Mouse (Mus musculus): ENCODE measurements around the gene Dusp1. TPM values are rescaled to one million over a fixed set of nuclear protein-coding genes. Genes with fewer than 3 reads are reported as not detected.

The Dusp1 gene
- total RNA-seq, 2 experiments from 2014 or later: 73.0 to 89.6 TPM

- H3K4me3 ChIP-seq: no peak overlapping the region
- TF ChIP-seq CTCF (IDR thresholded peaks at IDR 0.05): no peak
- peak overlapping the region; percentile 89 for H3K27ac ChIP-seq
- intact Hi-C loops (cut with DNase I): loop anchor here (2.0 kb wide), 1 partner anchor 20 kb away; no protein-coding TSS in a partner anchor
- DNase-seq: peak; percentile 18
Measured at GRCm38 (mm10) chr17:26528751-26529150, 33.2 kb downstream of the Dusp1 start.

- intact Hi-C loops (cut with DNase I): no loop called here
- no peak for TF ChIP-seq CTCF (IDR thresholded peaks at IDR 0.05)
- DNase-seq: peak; percentile 11
- Histone ChIP-seq H3K27ac (peak overlapping the region; percentile 89; the same call in 1 of the 2 replicates), H3K4me3 (no peak overlapping the region)
Measured at GRCm38 (mm10) chr17:26527291-26527690, 34.6 kb downstream of the Dusp1 start.

- H3K4me3 ChIP-seq: no peak overlapping the region
- peak; percentile 80 for DNase-seq
- no peak for TF ChIP-seq CTCF (IDR thresholded peaks at IDR 0.05)
- intact Hi-C loops (cut with DNase I): no loop called here
- peak overlapping the region; percentile 46 for H3K27ac ChIP-seq
Measured at GRCm38 (mm10) chr17:26525316-26525715, 36.6 kb downstream of the Dusp1 start.

- DNase-seq: no peak
- Histone ChIP-seq H3K4me3 (no peak overlapping the region), H3K27ac (peak overlapping the region; percentile 39)
- no peak for TF ChIP-seq CTCF (IDR thresholded peaks at IDR 0.05)
- intact Hi-C loops (cut with DNase I): no loop called here
Measured at GRCm38 (mm10) chr17:26524801-26525200, 37.1 kb downstream of the Dusp1 start.

- no peak overlapping the region for H3K4me3 ChIP-seq
- no peak for TF ChIP-seq CTCF (IDR thresholded peaks at IDR 0.05)
- DNase-seq: no peak
- intact Hi-C loops (cut with DNase I): no loop called here
- H3K27ac ChIP-seq: peak overlapping the region; percentile 39; the same call in 1 of the 2 replicates
Measured at GRCm38 (mm10) chr17:26524316-26524715, 37.6 kb downstream of the Dusp1 start.

- no peak for TF ChIP-seq CTCF (IDR thresholded peaks at IDR 0.05)
- no peak for DNase-seq
- H3K27ac ChIP-seq: 0 out of 2 replicates have a peak overlapping the region, but pooled peaks have one; percentile 4
- H3K4me3 ChIP-seq: no peak overlapping the region
- intact Hi-C loops (cut with DNase I): no loop called here
Measured at GRCm38 (mm10) chr17:26522711-26523110, 39.2 kb downstream of the Dusp1 start.

GRCm38 (mm10) chr17:26518306-26518705, 43.6 kb downstream of the Dusp1 start:
- Histone ChIP-seq H3K27ac (no peak overlapping the region), H3K4me3 (no peak overlapping the region)
- no peak for DNase-seq
- intact Hi-C loops (cut with DNase I): no loop called here
- no peak for TF ChIP-seq CTCF (IDR thresholded peaks at IDR 0.05)

GRCm38 (mm10) chr17:26515675-26516074, 46.3 kb downstream of the Dusp1 start:
- DNase-seq: no peak
- Histone ChIP-seq H3K4me3 (no peak overlapping the region), H3K27ac (no peak overlapping the region)
- intact Hi-C loops (cut with DNase I): no loop called here
- TF ChIP-seq CTCF (IDR thresholded peaks at IDR 0.05): no peak

- no peak for TF ChIP-seq CTCF (IDR thresholded peaks at IDR 0.05)
- Histone ChIP-seq H3K4me3 (no peak overlapping the region), H3K27ac (peak overlapping the region; percentile 86)
- no peak for DNase-seq
- intact Hi-C loops (cut with DNase I): no loop called here
Measured at GRCm38 (mm10) chr17:26514581-26515030, 47.3 kb downstream of the Dusp1 start.

GRCm38 (mm10) chr17:26513459-26514290, 48.3 kb downstream of the Dusp1 start:
- intact Hi-C loops (cut with DNase I): no loop called here
- Histone ChIP-seq H3K4me3 (no peak overlapping the region), H3K27ac (peak overlapping the region; percentile 86)
- no peak for DNase-seq
- no peak for TF ChIP-seq CTCF (IDR thresholded peaks at IDR 0.05)

GRCm38 (mm10) chr17:26512961-26513360, 49.0 kb downstream of the Dusp1 start:
- Histone ChIP-seq H3K27ac (peak overlapping the region; percentile 86), H3K4me3 (no peak overlapping the region)
- TF ChIP-seq CTCF (IDR thresholded peaks at IDR 0.05): no peak
- DNase-seq: no peak
- intact Hi-C loops (cut with DNase I): no loop called here

GRCm38 (mm10) chr17:26511816-26512774, 49.8 kb downstream of the Dusp1 start:
- intact Hi-C loops (cut with DNase I): no loop called here
- TF ChIP-seq CTCF (IDR thresholded peaks at IDR 0.05): no peak
- DNase-seq: peak; percentile 73
- Histone ChIP-seq H3K4me3 (no peak overlapping the region), H3K27ac (peak overlapping the region; percentile 86)
